Mouse (Mus musculus) retina, postnatal 1 day (tissue): ENCODE data around the gene Disp2.

ENCODE experiments used
- DNase-seq: peaks from one replicate; pipeline ENCODE4 v3.0.0-alpha.2; 2012

The Disp2 gene

GRCm38 (mm10) chr2:118790551-118791525, 11.3 kb downstream of the Disp2 start:
- peak; percentile 73 for DNase-seq

GRCm38 (mm10) chr2:118791591-118792258, 12.2 kb downstream of the Disp2 start:
- DNase-seq, result no peak

GRCm38 (mm10) chr2:118792259-118792613, 12.7 kb downstream of the Disp2 start:
- no peak for DNase-seq

- DNase-seq, result no peak
These were observed 14.1 kb downstream of the Disp2 start for GRCm38 (mm10) chr2:118793636-118794035.

GRCm38 (mm10) chr2:118802542-118803118, 23.1 kb downstream of the Disp2 start:
- DNase-seq, result no peak

- no peak for DNase-seq
These were observed 25.0 kb downstream of the Disp2 start for GRCm38 (mm10) chr2:118804474-118804873.

- DNase-seq, result no peak
These were observed 25.6 kb downstream of the Disp2 start for GRCm38 (mm10) chr2:118805137-118805536.

- no peak for DNase-seq
These were observed 26.2 kb downstream of the Disp2 start for GRCm38 (mm10) chr2:118805756-118806155.

GRCm38 (mm10) chr2:118806860-118807259, 27.3 kb downstream of the Disp2 start:
- DNase-seq, result no peak

- DNase-seq, result no peak
These were observed 31.3 kb downstream of the Disp2 start for GRCm38 (mm10) chr2:118810861-118811260.

- DNase-seq, result no peak
These were observed 33.2 kb downstream of the Disp2 start for GRCm38 (mm10) chr2:118812724-118813123.

GRCm38 (mm10) chr2:118813981-118814836, 34.7 kb downstream of the Disp2 start, which contains the start of gene Knstrn:
Gene Knstrn, plus strand, starts transcription at chr2:118814003.
- DNase-seq, result peak; percentile 96

GRCm38 (mm10) chr2:118822800-118823199, 43.3 kb downstream of the Disp2 start:
- no peak for DNase-seq

- DNase-seq, result no peak
These were observed 44.9 kb downstream of the Disp2 start for GRCm38 (mm10) chr2:118824396-118824795.

GRCm38 (mm10) chr2:118829096-118829495, 49.6 kb downstream of the Disp2 start:
- DNase-seq, result no peak

- DNase-seq, result no peak
These were observed 54.5 kb downstream of the Disp2 start for GRCm38 (mm10) chr2:118834061-118834460.

- DNase-seq, result no peak
These were observed 55.6 kb downstream of the Disp2 start for GRCm38 (mm10) chr2:118835115-118835514.

GRCm38 (mm10) chr2:118838330-118838729, 58.8 kb downstream of the Disp2 start:
- no peak for DNase-seq

GRCm38 (mm10) chr2:118841186-118841585, 61.7 kb downstream of the Disp2 start:
- DNase-seq, result no peak

- DNase-seq, result no peak
These were observed 62.3 kb downstream of the Disp2 start for GRCm38 (mm10) chr2:118841774-118842173.

- DNase-seq, result no peak
These were observed 64.9 kb downstream of the Disp2 start for GRCm38 (mm10) chr2:118844427-118844826.

- DNase-seq, result peak; percentile 34
These were observed 66.7 kb downstream of the Disp2 start for GRCm38 (mm10) chr2:118846246-118846645.

- DNase-seq, result peak; percentile 64
These were observed 72.2 kb downstream of the Disp2 start for GRCm38 (mm10) chr2:118851756-118852155.
